In the genomic region with DNA sequence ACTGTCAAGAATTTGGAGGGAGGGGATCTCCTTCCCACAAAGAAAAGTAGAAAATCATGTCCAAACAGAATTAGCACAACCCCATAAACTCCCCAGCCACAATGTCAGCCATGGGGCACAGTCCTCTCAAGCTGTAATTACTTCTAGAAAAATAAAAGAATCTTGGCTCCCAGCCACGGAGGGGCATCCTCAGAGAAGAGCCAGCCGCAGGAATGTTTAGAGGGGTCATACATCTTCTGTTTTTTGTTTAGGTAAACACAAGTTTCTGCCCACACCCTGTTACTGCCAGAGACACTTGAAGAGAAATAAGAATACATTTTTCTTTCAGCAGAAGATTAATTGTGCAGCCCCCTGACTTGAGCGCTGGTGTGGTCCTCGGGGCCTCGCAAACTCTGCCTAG, we compare ENCODE assay signal across 16 mouse cellular contexts.
A peak's percentile ranks its signal among the peaks of the same experiment; 100 is the strongest.
DNase-seq lines count a peak whose midpoint lies in the region; ATAC-seq and TF ChIP-seq lines count a peak whose summit lies in the region.
"Had no signal": no experiment of that assay in that cellular context is flagged by ENCODE, and none has a peak within 500 bp of the region (broad histone marks: within the 10 kb centered on the region; RNA-seq: fewer than 3 reads in every experiment).

No protein-coding gene starts in this region.

- WGBS in intestine, embryonic 14.5 days = 22% methylated on average over 5 of the region's 5 CpGs
- WGBS in intestine, postnatal 0 days = 63% methylated on average over 5 of the region's 5 CpGs
- 66% methylated on average over 5 of the region's 5 CpGs for WGBS in embryonic facial prominence, embryonic 10.5 days
- 34% methylated on average over 5 of the region's 5 CpGs for WGBS in embryonic facial prominence, embryonic 14.5 days
- WGBS in limb, embryonic 13.5 days = 23% methylated on average over 5 of the region's 5 CpGs

- TF ChIP-seq CTCF in intestine, postnatal 0 days (IDR thresholded peaks at IDR 0.05; ENCODE audit: low read depth) = no peak

- H3K4me3 ChIP-seq in intestine, embryonic 14.5 days (ENCODE audit: low read depth, low read length) = no peak overlapping the region
- no peak overlapping the region for H3K4me3 ChIP-seq in intestine, postnatal 0 days (ENCODE audit: low read depth, low read length)
- H3K4me3 ChIP-seq in embryonic facial prominence, embryonic 10.5 days = no peak overlapping the region
- H3K4me3 ChIP-seq in embryonic facial prominence, embryonic 14.5 days (ENCODE audit: low read depth, low read length) = no peak overlapping the region
- H3K4me3 ChIP-seq in limb, embryonic 13.5 days = no peak overlapping the region
- H3K4me3 ChIP-seq: lung, embryonic 15.5 days had no signal

- H3K4me2 ChIP-seq in intestine, embryonic 14.5 days (ENCODE audit: low read length) = 0 out of 2 replicates have a peak overlapping the region, but pooled peaks have one; percentile 3
- H3K4me2 ChIP-seq in intestine, postnatal 0 days (replicated peaks; ENCODE audit: low read depth) = no peak overlapping the region
- no peak overlapping the region for H3K4me2 ChIP-seq in embryonic facial prominence, embryonic 14.5 days (ENCODE audit: low read depth, low read length)
- peak overlapping the region; percentile 37 for H3K4me2 ChIP-seq in limb, embryonic 13.5 days (replicated peaks)
- H3K4me2 ChIP-seq: liver, embryonic 11.5 days; lung, embryonic 15.5 days had no signal

- H3K27ac ChIP-seq in intestine, embryonic 14.5 days (ENCODE audit: low read depth) = no peak overlapping the region; the same call in 1 of the 2 replicates
- H3K27ac ChIP-seq in intestine, postnatal 0 days (ENCODE audit: low read depth, low read length) = no peak overlapping the region
- H3K27ac ChIP-seq in embryonic facial prominence, embryonic 10.5 days (replicated peaks) = peak overlapping the region; percentile 79
- H3K27ac ChIP-seq in embryonic facial prominence, embryonic 14.5 days (replicated peaks; ENCODE audit: low read depth, low read length) = peak overlapping the region; percentile 84
- H3K27ac ChIP-seq in limb, embryonic 13.5 days = peak overlapping the region; percentile 49; the same call in 1 of the 2 replicates
- H3K27ac ChIP-seq: kidney, postnatal 0 days; lung, embryonic 15.5 days had no signal

- H3K9ac ChIP-seq in intestine, embryonic 14.5 days (ENCODE audit: low read length) = no peak overlapping the region
- H3K9ac ChIP-seq in intestine, postnatal 0 days (ENCODE audit: low read depth, low read length) = no peak overlapping the region
- H3K9ac ChIP-seq in embryonic facial prominence, embryonic 14.5 days (ENCODE audit: low read depth, low read length) = no peak overlapping the region
- H3K9ac ChIP-seq in limb, embryonic 13.5 days = no peak overlapping the region
- H3K9ac ChIP-seq: lung, embryonic 15.5 days had no signal

- H3K4me1 ChIP-seq in intestine, embryonic 14.5 days (replicated peaks; ENCODE audit: control insufficient read depth, insufficient read depth, low read length) = peaks cover 17% of the 10 kb centered on the region
- H3K4me1 ChIP-seq in intestine, postnatal 0 days (replicated peaks; ENCODE audit: control insufficient read depth, insufficient read depth, low read length) = no peaks in the 10 kb centered on the region
- peaks cover 55% of the 10 kb centered on the region for H3K4me1 ChIP-seq in embryonic facial prominence, embryonic 10.5 days
- peaks cover 25% of the 10 kb centered on the region for H3K4me1 ChIP-seq in embryonic facial prominence, embryonic 14.5 days (ENCODE audit: control insufficient read depth, insufficient read depth, low read length)
- H3K4me1 ChIP-seq in limb, embryonic 13.5 days = peaks cover 52% of the 10 kb centered on the region

- intact Hi-C loops in heart, postnatal 10 days (cut with DNase I) = no loop called here

- H3K9me3 ChIP-seq in intestine, embryonic 14.5 days (ENCODE audit: control insufficient read depth, low read length) = no peaks in the 10 kb centered on the region
- H3K9me3 ChIP-seq in intestine, postnatal 0 days (ENCODE audit: control insufficient read depth) = no peaks in the 10 kb centered on the region
- H3K9me3 ChIP-seq in embryonic facial prominence, embryonic 10.5 days = no peaks in the 10 kb centered on the region
- H3K9me3 ChIP-seq in embryonic facial prominence, embryonic 14.5 days (ENCODE audit: control insufficient read depth, low read length) = no peaks in the 10 kb centered on the region
- H3K9me3 ChIP-seq in limb, embryonic 13.5 days = no peaks in the 10 kb centered on the region
- H3K9me3 ChIP-seq: lung, embryonic 15.5 days had no signal

- no peak for ATAC-seq in intestine, embryonic 14.5 days (replicated peaks; ENCODE audit: low FRiP score, low TSS enrichment, low read depth)
- no peak for ATAC-seq in intestine, postnatal 0 days
- peak; percentile 35; the same call in 1 of the 2 replicates for ATAC-seq in embryonic facial prominence, embryonic 14.5 days (ENCODE audit: low read depth)
- peak; percentile 51; the same call in 1 of the 2 replicates for ATAC-seq in limb, embryonic 13.5 days (ENCODE audit: low FRiP score, low read depth)
- ATAC-seq: inflammation-experienced regulatory T-cells, adult 6 months had no signal

- no peak for DNase-seq in intestine, embryonic 14.5 days (ENCODE audit: low spot score)
- DNase-seq in embryonic facial prominence, embryonic 10.5 days (ENCODE audit: low spot score) = no peak
- DNase-seq in embryonic facial prominence, embryonic 14.5 days (ENCODE audit: low spot score) = peak; percentile 90
- DNase-seq in heart, postnatal 10 days = no peak
- no peak for DNase-seq in urinary bladder, postnatal 4 days (ENCODE audit: low spot score in 2 of 2)
- DNase-seq: adrenal gland, adult 8-10 months; cerebellum, adult 9-10 months; heart, adult 18-20 months; right cerebral cortex, postnatal 14 days; thymus, adult 18-20 months had no signal

- no peaks in the 10 kb centered on the region for H3K36me3 ChIP-seq in intestine, embryonic 14.5 days (ENCODE audit: control insufficient read depth, insufficient read depth, low read length)
- no peaks in the 10 kb centered on the region for H3K36me3 ChIP-seq in intestine, postnatal 0 days (ENCODE audit: control insufficient read depth, insufficient read depth)
- H3K36me3 ChIP-seq in embryonic facial prominence, embryonic 10.5 days (replicated peaks) = no peaks in the 10 kb centered on the region
- no peaks in the 10 kb centered on the region for H3K36me3 ChIP-seq in embryonic facial prominence, embryonic 14.5 days (ENCODE audit: control insufficient read depth, insufficient read depth, low read length)
- no peaks in the 10 kb centered on the region for H3K36me3 ChIP-seq in limb, embryonic 13.5 days
- H3K36me3 ChIP-seq: lung, embryonic 15.5 days had no signal

- no peaks in the 10 kb centered on the region for H3K27me3 ChIP-seq in intestine, embryonic 14.5 days (replicated peaks; ENCODE audit: control insufficient read depth, insufficient read depth, low read length)
- no peaks in the 10 kb centered on the region for H3K27me3 ChIP-seq in intestine, postnatal 0 days (replicated peaks; ENCODE audit: control insufficient read depth, insufficient read depth, low read length)
- no peaks in the 10 kb centered on the region for H3K27me3 ChIP-seq in embryonic facial prominence, embryonic 10.5 days (replicated peaks; ENCODE audit: low read depth, poor library complexity, severe bottlenecking)
- no peaks in the 10 kb centered on the region for H3K27me3 ChIP-seq in embryonic facial prominence, embryonic 14.5 days (replicated peaks; ENCODE audit: control insufficient read depth, insufficient read depth, low read length)
- peaks cover 34% of the 10 kb centered on the region for H3K27me3 ChIP-seq in limb, embryonic 13.5 days
- H3K27me3 ChIP-seq: lung, embryonic 15.5 days had no signal

Comparison
In these comparisons a context has a peak if more than half of its experiments do, and no peak if none do; other contexts are left out.
1. H3K4me2 ChIP-seq: peak in intestine, embryonic 14.5 days (single experiment) and limb, embryonic 13.5 days (single experiment); none in intestine, postnatal 0 days (single experiment) and embryonic facial prominence, embryonic 14.5 days (single experiment).
2. ATAC-seq: peak in embryonic facial prominence, embryonic 14.5 days (single experiment) and limb, embryonic 13.5 days (single experiment); none in intestine, embryonic 14.5 days (single experiment) and intestine, postnatal 0 days (single experiment).
3. H3K27ac ChIP-seq: peak in embryonic facial prominence, embryonic 10.5 days (single experiment), embryonic facial prominence, embryonic 14.5 days (single experiment) and limb, embryonic 13.5 days (single experiment); none in intestine, embryonic 14.5 days (single experiment) and intestine, postnatal 0 days (single experiment).